Mouse (Mus musculus) T-helper 2 cell (primary cell): Measurements from ENCODE around the gene Setd1b.

Source experiments
- in situ Hi-C: fragments of 300-600 bp; cut with MboI, MseI; formaldehyde crosslinking; loops from one replicate; pipeline ENCODE4 v1.15.1; 2025; ENCODE audit warnings: high pct_unique_total_duplicates

The Setd1b gene

DNA sequence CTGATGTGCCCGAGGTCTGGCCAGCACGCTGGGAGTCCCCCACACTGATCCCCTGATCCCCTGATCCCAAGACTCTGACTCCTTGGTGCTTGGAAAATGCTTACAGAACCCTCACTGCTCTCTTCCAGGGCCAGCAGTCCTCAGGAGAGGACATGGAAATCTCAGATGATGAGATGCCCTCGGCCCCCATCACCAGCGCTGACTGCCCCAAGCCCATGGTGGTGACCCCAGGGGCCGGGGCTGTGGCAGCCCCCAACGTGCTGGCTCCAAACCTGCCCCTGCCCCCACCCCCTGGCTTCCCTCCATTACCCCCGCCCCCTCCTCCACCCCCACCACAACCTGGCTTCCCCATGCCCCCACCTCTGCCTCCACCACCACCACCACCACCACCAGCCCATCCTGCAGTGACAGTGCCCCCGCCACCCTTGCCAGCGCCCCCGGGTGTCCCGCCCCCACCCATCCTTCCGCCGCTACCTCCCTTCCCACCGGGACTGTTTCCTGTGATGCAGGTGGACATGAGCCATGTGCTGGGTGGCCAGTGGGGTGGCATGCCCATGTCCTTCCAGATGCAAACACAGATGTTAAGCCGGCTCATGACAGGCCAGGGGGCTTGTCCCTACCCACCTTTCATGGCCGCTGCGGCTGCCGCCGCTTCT is 9.8 kb downstream of the Setd1b start:
- in situ Hi-C loops = loop anchor here (5.0 kb wide), 1 partner anchor 75 kb away; no protein-coding TSS in a partner anchor

DNA sequence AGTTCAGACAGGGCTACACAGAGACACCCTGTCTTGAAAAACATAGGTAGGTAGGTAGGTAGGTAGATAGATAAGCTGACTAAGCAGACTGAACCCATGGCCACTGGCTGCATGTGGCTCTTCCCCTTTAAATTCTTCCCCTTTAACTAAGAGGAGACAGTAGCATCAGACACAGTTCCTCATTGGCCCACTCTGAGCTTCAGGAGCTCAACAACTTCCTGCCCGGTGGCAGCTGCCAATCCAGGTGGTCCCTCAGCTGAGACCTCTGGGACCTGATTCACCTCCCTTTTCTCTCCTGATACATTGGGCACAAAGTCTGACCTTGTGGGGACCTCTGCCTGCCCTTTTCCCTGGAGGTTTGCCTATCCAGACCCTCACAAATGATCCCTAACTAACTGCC is 10.9 kb downstream of the Setd1b start:
- in situ Hi-C loops = loop anchor here (5.0 kb wide), 1 partner anchor 76 kb away; no protein-coding TSS in a partner anchor

DNA sequence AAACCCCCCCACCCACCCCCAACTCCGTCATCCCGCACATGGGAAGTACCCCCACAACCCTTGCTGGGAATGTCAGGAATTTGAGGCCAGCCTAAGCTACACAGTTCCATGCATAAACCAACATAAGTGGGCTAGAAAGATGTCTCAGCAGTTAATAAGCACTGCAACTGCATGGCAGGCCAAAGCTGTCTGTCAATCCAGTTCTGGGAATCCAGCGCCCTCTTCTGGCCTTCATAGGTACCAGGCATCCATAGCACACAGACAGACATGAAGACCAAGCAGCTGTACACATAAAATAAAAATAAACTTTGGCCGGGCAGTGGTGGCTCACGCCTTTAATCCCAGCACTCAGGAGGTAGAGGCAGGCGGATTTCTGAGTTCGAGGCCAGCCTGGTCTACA is 13.4 kb downstream of the Setd1b start:
- in situ Hi-C loops = loop anchor here (5.0 kb wide), 1 partner anchor 43 kb away; no protein-coding TSS in a partner anchor

DNA sequence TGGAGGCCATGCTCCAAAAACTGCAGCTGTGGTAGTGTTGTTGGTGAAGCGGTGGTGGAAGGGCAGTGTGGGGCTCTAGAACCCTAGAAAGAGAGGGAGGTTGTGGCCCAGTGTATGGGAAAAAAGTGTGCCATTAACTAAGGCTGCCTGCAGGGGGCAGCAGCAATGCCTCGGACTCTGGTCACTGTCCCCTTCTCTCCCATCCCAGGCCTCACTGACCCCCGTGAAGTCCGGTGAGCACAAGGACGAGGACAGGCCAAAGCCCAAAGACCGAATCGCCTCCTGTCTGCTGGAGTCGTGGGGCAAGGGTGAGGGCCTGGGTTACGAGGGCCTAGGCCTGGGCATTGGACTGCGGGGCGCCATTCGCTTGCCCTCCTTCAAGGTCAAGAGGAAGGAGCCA is 14.8 kb downstream of the Setd1b start:
- in situ Hi-C loops = loop anchor here (5.0 kb wide), 1 partner anchor 44 kb away; no protein-coding TSS in a partner anchor

DNA sequence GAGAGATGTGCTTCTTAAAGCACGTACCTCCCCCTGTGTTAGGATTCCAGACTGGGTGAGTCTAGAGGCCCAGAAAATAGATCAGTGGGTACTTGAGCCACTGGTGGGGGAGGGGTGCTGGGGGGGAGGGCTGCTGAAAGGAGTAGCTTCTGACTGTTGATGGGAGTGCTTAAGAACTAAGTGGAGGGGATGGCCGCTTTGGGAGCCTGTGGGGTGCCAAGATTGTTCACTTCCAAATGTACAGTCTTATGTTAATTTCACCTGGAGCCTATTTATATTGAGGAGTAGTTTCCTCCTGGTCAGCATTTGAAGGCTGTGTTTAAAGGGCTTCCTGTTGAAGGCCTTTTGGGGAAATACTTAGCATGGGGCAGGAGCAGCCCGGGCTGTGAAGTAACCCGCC is 16.0 kb downstream of the Setd1b start:
- in situ Hi-C loops = loop anchor here (5.0 kb wide), 1 partner anchor 46 kb away; no protein-coding TSS in a partner anchor

DNA sequence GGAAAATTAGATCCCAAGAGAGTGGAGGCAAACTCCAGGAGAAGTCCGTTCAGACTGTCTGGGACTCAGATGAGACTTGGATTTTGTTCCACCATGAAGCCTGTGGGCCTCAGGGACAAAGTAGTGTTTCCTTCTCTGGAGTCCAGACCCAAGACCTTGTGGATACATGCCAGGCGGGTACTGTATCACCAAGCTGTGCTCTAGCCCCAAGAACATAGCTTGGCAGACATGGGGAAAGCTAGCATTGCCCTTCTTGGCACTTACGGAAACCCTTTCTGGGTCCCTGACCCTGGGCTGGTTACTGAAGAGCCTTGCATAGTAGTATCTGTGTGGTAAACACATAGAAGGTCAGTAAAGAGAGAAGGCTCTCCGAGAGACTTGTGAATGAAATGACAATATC is 17.5 kb downstream of the Setd1b start:
- in situ Hi-C loops = loop anchor here (5.0 kb wide), 1 partner anchor 47 kb away; no protein-coding TSS in a partner anchor

DNA sequence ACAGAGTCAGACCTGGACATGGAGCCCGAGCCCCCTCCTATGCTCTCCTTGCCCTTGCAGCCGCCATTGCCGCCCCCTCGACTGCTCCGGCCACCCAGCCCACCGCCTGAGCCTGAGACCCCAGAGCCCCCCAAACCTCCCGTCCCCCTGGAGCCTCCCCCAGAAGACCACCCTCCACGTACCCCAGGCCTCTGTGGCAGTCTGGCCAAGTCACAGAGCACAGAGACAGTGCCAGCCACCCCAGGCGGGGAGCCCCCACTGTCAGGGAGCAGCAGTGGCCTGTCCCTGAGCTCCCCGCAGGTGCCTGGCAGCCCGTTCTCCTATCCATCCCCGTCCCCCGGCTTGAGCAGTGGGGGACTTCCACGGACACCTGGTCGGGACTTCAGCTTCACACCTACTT is 17.9 kb downstream of the Setd1b start:
- in situ Hi-C loops = loop anchor here (5.0 kb wide), 1 partner anchor 48 kb away; no protein-coding TSS in a partner anchor

DNA sequence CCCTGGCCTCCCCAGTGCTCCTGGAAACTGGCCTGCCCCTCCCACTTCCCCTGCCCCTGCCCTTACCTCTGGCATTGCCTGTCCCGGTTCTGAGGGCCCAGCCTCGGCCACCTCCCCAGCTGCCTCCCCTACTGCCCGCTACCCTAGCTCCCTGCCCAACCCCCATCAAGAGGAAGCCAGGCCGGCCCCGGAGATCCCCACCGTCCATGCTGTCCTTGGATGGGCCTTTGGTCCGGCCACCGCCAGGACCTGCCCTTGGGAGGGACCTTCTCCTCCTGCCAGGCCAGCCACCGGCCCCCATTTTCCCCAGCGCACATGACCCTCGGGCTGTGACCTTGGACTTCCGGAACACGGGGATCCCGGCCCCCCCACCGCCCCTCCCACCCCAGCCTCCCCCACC is 18.3 kb downstream of the Setd1b start:
- in situ Hi-C loops = no loop called here

DNA sequence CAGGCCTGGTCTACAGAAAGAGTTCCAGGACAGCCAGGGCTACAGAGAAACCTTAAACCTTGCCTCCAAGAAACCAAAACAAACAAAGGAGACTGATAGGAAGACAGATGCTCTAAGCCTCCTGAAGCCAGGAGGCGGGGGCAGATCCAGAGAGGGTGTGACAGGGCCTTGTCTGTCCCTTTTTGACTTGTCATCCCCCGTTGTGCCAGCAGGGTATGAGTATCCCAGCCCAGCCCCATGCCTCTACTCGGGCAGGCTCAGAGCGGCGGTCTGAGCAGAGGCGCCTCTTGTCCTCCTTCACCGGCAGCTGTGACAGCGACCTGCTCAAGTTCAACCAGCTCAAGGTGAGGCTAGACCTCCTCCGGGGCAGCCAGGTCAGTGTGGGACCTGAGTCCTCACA is 20.9 kb downstream of the Setd1b start:
- in situ Hi-C loops = no loop called here

DNA sequence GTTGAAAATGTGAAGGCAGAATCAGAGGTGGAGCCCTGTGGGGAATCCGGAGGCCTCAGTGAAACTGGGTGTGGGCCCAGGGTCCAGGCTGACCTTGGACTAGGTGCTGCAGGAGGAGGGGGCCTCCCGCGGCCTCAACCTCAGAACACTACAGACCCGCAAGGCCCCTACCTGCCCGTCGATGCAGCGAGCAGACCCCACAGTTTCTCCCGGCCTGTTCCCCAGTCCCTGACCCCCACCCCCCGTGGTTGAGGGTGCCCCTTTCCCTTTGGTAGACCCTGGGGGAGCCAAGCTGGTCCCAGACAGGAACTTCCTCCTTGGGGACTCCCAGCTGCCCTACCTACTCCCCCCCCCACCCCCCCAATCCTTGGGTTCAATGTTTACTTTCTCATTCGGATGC is 24.4 kb downstream of the Setd1b start:
- in situ Hi-C loops = no loop called here

DNA sequence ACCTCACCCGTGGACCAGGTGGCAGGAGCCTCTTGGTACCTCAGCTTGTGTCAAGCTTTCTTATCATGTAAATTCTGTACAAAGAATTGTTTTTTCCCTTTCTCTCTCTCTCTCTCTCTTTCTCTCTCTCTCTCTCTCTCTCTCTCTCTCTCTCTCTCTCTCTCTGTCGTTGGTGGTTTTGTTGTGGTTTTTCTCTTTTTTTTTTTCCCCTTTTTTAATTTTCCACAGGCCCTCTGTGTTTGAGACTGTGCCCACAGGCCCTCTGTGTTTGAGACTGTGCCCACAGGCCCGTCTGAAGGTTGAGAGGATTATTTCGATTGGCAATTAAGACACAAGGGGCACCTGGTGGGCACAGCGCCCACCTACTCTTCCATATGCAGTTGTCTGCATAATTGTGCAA is 25.6 kb downstream of the Setd1b start:
- in situ Hi-C loops = no loop called here

DNA sequence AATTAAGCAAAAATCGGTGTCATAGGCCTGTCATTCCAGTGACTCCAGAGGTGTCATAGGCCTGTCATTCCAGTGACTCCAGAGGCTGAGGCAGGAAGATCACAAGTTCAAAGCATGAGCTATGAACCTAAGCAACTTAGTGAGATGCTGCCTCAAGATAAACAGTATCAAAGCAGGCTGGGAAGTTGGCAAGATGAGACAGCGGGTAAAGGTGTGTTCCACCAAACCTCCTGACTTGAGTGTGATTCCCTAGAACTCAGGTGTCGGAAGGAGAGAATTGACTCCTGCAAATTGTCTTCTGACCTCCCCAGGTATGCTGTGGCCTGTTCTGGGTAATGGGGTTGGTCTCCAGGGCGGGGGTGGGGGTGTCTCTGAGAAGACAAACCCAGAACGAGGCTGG is 27.3 kb downstream of the Setd1b start, which contains the start of gene Psmd9:
Psmd9 (plus strand) TSS at position 130 of the 400 bp plus-strand sequence.
- in situ Hi-C loops = no loop called here

DNA sequence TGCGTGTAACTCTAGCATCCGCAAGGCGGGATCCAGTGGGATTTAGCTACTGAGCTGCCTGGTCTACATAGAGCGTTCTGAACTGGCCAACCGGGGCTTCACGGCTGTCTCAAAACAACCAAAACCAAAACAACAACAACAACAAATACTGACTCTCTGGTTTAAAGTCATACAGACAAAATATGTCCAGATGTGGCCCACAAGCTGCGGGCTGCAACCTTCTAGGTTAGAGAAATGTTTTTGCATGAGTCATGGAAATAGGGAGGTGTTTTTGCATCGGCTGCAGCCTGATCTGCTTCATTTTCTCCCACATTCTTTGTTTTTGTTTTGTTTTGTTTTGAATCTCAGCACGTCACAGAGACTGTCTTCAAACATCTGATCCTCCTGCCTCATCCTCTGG is 28.4 kb downstream of the Setd1b start:
- in situ Hi-C loops = no loop called here

DNA sequence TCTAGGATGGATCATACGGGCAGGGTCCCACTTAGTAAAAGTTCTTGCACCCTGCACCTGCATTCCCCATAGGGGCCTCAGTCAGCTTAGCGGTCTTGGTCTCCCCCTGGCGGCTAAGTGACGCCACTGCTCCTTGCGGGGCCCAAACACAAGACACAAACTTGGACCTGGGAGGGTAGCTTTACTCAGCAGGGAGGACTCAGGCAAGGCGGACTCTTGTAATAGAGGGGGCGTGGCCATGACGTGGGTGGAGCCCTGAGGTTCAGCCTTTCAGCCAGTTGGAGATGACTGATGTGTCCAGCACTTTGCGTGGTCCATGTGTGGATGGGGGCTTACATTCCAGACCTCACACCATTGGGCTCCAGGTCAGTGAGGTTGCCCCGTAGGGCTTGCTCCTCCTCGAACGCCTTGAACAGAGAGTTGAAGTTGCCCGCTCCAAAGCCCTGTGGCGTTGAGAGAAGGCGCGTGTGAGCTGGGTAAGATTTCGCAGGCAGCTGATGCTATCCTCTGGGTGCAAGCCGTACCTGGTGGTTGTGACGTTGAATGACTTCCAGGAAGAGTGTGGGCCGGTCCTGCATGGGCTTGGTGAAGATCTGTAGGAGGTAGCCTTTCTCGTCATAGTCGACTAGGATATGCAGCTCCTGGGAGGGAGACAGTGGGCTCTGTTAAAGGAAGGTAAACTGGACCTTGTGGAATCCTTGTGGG is 29.8 kb downstream of the Setd1b start:
- in situ Hi-C loops = no loop called here

DNA sequence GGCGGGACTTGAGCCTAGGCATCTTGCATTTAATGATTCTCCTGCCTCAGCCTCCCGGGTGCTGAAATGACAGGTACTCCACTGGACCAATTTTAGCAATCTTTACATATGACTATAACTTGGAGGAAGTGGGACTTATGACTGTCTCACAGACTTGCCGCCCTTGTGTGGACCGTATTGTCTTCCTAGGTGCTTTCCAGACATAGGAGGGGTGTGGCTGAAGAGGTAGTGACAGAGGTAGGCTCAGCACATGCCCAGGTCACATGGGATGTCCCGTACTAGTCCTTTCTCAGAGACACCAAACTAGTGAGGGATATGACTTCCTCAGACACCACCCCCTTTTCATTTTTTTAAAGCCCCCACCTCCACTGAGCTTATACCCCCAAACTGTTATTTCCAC is 36.8 kb downstream of the Setd1b start:
- in situ Hi-C loops = loop anchor here (5.0 kb wide), 1 partner anchor 76 kb away; no protein-coding TSS in a partner anchor

DNA sequence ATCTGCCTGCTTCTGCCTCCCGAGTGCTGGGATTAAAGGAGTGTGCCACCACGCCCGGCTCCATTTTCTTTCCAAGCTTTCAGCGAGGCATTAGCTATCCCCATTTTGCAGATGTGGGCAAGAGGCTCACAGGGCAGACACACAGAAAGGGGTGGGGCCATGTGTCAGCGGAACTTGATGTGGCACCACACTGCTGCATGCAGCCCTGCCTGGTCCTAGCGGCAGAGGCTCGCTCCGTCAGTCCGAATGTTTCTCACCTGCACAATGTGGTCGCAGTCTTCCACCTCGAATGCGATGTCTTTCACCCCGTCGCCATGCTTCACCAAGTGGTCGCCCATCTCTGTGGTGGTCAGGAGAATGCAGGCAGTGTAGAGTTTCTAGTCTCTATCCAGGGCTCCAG is 38.4 kb downstream of the Setd1b start:
- in situ Hi-C loops = loop anchor here (5.0 to 10.0 kb wide), 2 partner anchors 97 to 426 kb away; no protein-coding TSS in a partner anchor

DNA sequence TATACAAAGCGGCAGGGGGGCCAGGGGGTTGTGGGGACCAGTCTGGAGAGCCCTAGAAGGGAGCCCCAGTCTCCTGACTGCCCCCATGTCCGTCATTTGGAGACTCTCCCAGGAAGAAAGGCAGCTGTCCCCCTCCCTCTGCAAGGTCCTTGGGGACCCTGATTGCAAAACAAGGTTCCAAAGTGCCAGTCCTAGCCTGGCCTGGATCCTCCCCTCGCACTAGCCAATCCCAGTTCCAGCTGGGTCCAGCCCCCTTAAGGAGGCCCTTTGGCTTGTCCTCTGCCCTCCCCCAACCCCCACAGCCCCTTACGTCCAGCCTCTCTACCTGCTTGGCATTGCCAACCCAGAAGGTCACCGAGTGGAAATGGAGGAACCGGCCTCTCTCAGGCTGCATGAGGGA is 39.5 kb downstream of the Setd1b start:
- in situ Hi-C loops = loop anchor here (5.0 to 10.0 kb wide), 2 partner anchors 96 to 427 kb away; no protein-coding TSS in a partner anchor

DNA sequence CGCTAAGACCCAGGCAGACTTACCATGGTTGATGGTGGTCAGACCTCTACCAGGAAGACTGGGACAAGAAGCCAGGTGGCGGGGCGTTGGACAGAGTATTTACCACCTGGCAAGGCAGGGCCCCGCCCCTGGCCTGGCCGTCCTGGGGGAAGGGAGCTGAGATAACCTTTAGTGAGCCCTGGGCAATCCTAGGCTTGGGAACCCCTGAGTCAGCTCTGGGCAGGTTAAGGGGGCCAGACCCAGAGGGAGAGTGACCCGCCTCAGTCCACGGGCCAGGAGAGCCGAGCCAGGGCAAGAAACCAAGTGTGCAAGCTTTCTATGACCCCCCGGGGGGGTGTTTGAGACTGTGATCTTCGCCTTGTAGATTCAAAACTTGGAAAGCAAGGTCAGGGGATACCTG is 40.7 kb downstream of the Setd1b start, which contains the start of gene Hpd:
Hpd (minus strand) TSS at position 77 of the 400 bp plus-strand sequence.
- in situ Hi-C loops = loop anchor here (5.0 to 10.0 kb wide), 2 partner anchors 95 to 428 kb away; no protein-coding TSS in a partner anchor

DNA sequence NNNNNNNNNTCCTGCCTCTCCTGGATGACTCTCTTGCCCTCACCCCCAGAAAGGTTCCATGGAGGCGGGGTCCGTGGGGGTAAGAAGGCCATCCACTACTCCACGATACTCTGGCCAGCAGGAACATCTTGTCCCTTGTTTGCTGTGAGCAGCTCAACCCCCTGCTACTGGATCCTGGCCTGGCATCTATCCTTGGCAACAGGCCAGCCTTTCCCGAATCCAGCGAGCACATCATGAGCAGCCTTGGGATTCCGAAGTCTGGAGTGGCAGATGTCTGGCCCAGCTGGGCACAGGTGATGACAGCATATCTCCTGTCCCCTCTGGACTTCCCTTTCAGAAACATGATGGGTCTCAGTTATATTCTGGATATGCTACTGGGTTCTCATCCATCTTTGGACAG is 44.0 kb downstream of the Setd1b start:
- in situ Hi-C loops = loop anchor here (10.0 kb wide), 1 partner anchor 431 kb away; no protein-coding TSS in a partner anchor

DNA sequence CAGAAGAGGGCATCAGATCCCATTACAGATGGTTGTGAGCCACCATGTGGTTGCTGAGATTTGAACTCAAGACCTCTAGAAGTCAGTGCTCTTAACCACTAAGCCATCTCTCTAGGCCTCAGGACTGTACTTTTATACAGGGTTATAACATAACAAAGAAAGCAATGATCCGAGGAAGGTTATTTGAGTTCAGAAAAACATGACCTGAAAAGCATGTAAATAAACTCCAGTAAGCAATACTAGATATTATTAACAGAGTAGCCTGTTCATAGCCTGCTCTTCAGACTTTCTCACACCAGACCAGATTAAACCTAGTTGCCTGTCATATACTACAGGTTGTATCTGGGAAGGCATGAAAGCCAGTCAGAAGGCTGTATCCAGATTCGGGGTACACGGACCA is 45.3 kb downstream of the Setd1b start:
- in situ Hi-C loops = loop anchor here (10.0 kb wide), 1 partner anchor 433 kb away; no protein-coding TSS in a partner anchor

DNA sequence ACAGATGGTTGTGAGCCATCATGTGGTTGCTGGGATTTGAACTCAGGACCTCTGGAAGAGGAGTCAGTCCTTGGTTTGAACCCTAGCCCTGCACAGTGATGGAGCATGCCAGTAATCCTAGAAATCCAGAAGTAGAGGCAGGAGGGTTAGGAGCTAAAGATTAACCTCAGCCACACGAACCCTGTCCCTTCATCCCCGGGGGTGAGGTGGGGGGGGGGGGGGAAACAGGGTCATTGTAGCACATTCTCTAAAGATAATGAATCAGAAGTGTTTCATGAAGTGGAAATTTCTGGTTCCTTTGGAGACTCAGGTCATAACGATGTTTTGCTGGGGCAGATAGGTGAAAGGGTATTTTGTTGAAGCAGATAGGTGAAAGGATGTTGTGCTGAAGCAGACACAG is 48.9 kb downstream of the Setd1b start:
- in situ Hi-C loops = no loop called here

DNA sequence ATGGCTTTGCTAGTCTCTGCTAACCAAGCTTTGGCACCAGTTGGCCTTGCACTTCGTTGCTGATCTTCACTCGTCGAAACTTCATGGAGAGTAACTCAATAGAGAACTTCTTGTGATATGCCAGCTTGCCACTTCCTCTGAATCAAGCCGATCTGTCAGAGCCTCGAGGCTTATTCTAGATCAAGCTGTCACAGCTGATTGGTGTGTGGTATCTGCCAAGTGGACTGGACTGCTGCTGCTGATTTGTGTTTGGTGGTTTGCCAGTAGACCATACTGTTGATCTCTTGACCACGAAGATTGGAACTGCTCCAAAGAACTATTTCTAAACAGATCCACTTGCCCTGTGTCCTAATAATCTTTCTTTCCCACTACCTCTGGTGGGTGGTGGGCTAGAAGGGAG is 49.4 kb downstream of the Setd1b start:
- in situ Hi-C loops = no loop called here
